Mouse (Mus musculus): ENCODE measurements around the gene Upb1.

- TF ChIP-seq CTCF (IDR thresholded peaks at IDR 0.05; ENCODE audit: low read depth) (no peak), EP300 (IDR thresholded peaks at IDR 0.05; ENCODE audit: low read depth) (no peak)
These were observed 29.7 kb downstream of the Upb1 start for GRCm38 (mm10) chr10:75430633-75431032.

Measured in liver, postnatal 0 days (tissue).